Mouse (Mus musculus): Measurements from ENCODE around the gene Mme. TPM values are rescaled to one million over a fixed set of nuclear protein-coding genes. Genes with fewer than 3 reads are reported as not detected.

The Mme gene
- 24.1 and 26.4 TPM in 2 replicates for total RNA-seq (2021)
- long read RNA-seq, partial matches to known transcripts: 1 of 4 reads
- long read RNA-seq, other reads (novel, unspliced or antisense): 2 of 4 reads

DNA sequence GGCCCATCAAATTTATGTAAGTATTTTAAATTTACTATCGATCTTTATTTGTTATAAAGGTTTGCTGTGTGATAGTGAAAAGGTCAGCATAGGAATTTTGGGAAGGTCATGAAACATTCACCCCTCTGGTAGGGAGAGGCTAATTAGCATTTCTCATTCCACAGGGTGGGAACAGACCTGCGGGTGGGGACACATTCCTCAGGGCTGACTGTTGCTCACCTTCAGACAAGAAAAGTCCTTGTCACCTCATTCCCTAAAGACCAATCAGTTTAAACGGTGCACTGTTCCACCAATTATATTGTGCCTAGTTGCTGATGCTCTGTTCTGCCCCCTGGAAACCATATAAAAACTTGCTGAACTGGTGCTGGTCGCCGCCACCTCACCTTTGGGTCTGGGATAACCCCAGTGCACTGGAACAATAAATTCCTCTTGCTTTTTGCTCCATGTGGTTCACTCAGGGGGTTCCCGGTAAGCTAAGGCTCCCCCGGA, at the start of gene Mme:
Gene Mme, plus strand, starts transcription at position 439 of the 489 bp plus-strand sequence.
- no peak for DNase-seq

DNA sequence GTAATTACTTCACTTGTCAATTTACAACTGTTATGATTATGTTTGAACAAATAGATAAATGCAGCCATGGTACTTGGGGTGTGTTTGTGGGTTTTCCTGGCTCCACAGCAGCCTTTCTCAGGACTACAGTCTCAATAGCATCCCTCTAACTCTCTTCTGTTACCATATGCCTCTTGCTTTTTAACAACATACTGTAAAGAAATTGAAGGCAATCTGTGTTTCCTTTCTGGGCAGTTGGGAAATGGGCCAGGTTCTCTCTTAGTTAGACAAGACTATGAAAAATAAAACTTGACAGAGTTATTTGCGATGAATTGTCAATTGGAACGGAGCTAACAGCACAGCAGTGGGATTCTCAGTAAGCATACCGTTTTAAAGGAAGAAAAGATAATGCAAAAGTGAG, 44.8 kb upstream of the Mme start:
- DNase-seq: no peak

- no peak for DNase-seq
These were observed 43.3 kb upstream of the Mme start for GRCm38 (mm10) chr3:63198026-63198425.

DNA sequence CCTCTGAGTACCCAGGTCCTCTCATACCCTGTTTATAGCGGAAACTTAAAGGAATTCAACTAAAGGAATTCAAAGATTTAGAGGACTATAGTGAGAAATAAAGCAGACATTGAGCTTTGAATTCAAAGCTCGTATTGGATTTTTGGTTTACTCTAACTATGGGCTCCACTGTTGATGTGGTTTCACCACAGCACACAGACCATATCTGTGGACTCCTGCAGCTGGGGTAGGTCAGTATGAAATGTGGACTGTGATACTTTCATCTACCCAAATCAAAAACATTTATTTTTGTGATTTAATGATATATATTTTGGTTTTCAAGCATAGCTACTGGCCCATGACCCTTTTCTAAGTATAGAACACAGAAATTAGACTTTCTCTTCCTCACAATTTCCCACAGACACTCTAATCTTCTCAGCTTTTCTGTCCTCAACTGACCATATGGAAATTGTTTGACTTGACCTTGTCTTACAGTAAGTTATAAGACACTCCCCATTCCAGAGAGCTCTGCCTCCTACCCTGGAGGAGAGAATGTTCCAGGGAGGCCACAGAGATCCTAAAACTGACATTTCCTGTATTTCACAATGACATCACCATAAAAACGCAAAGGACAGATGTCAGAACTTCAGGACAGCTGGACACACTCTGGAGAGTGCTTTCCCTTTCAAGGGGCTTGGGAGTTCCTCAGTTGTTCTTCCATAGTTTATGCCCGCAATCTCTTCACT, 19.3 kb upstream of the Mme start:
- DNase-seq: no peak

- no peak for DNase-seq
These were observed 17.7 kb upstream of the Mme start for GRCm38 (mm10) chr3:63223676-63224075.

DNA sequence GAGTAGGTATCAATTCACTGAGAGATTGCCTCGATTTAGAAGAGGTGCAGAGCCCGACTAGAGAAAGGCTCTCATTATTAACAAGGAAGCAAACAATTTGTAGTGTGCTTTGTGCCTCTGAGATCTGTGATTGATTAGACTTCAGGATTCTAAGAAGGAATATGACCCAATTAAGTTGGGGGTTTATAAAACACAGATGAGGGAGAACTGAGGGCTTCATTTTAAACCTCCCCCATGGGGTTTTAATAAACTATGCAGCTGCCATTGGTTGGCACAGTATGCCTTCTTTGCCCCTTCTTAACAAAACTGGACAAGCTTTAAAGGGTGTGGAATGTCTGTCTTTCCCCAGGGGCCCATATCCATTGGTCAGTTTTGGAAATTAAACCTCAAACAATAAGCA, 5.4 kb upstream of the Mme start:
- no peak for DNase-seq

DNA sequence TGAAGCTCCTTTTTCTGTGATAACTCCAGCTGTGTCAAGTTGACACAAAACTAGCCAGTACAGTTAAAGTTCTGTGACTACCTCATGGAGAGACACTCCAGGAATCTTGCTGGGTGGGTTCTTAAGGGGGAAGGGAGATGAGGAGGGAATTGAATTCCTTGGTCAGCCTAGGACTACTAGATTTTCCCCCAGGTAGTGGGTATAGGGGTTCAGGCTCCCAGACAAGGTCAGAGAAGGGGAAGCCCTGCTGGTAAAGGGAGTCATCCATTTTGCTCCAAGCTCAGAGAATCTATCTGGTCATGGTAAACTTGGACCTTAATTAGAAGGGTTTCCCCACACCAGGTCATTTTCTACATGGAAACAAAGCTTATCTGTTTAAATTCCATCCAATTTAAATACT, 2.4 kb downstream of the Mme start:
- no peak for DNase-seq

DNA sequence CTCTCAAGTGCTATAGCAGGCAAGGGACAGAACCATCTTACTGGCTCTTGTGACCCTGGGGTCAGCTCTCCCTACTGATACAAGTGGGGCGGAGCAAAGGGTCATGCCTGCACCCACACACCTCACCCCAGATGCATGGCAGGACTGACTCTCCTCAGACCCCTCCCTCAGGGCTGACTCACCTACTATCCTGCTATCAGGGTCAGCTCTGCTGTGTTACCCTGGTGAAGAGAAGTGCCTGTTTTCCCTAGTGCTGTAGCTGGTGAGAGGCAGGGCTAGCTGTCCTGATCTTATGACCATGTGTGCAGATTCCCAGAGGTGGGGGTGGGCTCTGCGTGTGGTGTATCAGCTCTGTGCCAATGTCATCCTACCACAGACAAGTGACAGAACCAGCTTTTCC, 30.8 kb downstream of the Mme start:
- no peak for DNase-seq

DNA sequence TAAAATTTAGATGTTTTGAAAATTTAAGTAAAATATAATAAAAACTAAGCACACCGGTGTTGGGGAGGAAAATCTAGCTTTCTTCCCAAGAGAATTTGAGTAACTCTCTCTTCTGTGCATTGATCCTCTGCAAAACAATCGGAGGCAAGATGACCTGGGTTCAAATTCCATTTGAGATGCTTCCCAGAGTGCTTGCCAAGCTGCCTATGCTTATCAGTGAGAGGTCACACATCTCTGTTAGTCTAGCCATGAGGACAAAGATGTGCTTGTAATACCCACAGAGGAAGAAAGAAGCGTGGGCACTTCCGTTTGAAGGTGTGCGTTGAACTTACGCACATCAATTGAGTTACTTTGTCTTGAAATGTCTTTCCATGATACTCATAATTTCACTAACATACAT, 53.0 kb downstream of the Mme start:
- DNase-seq: no peak

DNA sequence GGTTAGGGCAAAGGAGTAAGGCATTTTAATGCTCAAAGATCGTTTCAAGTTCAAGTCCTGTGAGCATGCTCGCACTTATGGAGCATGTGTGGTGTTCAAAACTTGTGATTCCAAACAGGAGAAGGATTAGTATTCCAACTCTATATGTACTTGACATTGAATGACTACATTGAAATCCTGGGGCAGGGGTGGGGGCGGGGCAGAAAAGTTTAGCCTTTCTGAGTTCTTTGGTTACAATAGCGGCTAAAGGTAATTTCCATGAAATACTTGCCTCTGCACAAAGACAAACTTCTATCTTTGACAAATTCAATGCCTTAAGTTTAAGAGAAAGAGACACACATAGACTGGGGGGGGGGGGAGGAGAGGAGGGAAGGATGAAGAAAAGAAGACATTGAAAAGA, 53.5 kb downstream of the Mme start:
- DNase-seq: no peak

DNA sequence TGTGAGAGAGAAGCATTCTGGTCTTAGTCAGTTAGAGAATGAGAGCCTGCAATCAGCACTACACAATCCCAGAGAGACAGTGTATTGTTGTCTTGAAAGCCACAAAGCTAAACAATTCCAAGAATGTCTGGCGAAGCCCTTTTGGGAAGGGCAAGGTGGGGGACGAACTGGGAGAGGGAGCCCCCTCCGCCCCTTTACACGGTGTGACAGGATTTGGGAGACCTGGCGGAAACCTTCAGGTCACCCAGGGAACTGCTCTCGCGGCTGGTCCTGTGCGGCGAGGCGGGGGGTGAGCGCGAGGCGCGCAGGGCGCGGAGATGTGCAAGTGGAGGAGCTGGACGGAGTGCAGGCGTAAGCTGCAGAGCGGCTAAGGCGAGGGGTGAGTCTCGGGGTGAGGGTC, 53.9 kb downstream of the Mme start:
- peak; percentile 17 for DNase-seq

GRCm38 (mm10) chr3:63295657-63296231, 54.4 kb downstream of the Mme start:
- DNase-seq: peak; percentile 61

- peak; percentile 3 for DNase-seq
These were observed 55.1 kb downstream of the Mme start for GRCm38 (mm10) chr3:63296411-63296810.

DNA sequence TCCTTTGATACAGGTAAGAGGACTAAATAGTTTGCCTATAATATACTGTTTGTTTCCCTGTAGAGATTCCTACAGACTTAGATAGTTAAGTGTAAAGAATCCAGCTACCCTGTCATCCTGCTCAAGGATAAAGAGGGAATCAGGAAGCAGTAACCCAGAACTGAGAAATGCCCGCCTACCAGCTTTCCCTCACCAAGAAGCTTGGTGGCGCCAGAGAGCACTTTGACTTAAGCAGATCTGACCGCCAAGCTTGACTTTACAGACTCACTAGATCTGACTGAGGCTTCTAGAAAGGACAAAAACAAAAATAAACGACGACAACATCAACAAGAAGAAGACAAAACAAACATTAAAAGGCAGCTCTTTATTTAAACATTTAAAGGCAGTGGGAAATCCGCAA, 56.5 kb downstream of the Mme start:
- DNase-seq: peak; percentile 67

DNA sequence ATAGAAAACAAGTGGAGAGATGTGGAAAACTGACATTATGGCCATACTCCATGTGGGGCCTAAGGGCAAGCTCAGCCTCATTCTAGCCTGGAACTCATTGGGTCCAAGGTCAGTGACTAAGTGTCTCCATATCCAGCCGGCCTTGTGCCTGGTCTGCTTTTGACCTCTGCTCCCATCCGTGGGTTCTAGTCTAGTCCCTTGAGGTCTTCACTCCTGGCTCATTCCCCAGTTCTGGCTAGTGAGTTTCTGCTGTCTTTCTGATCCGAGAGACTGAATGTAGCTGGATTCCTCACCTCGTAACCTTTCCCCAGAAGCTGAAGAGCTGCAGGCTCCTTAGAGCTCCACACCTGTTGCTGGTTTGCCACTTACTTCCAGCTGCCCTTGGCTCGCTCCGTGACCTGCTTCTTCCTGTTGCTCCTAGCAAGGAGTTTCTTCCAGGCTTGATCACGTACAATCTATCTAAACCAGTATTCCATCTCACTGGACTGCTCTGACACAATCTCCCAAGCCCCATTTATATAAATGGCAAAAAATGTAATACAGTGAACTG, 73.9 kb downstream of the Mme start:
- no peak for DNase-seq

DNA sequence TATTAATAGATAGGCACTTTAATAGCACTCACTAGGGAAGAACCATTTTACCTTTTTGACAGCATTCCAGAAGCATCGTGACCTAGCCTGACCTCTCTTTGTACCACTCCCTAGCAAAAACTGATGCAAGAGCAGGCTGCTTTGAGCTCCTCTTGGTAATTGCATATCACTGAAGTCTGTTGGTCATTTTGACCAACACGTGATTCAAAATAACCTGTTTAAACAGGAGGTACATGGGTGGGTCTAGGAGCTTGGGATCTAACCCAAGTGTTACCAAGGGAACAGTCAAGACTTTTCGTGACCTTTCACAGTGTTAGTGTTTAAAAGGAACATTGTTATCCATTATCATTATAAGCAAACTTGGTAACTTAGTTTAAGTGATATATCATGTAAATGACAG, 76.2 kb downstream of the Mme start:
- no peak for DNase-seq

- no peak for DNase-seq
These were observed 84.3 kb downstream of the Mme start for GRCm38 (mm10) chr3:63325615-63326014.

- DNase-seq: no peak
These were observed 98.8 kb downstream of the Mme start for GRCm38 (mm10) chr3:63340110-63340509.

GRCm38 (mm10) chr3:63340546-63340945, 99.2 kb downstream of the Mme start:
- DNase-seq: no peak

- DNase-seq: no peak
These were observed 100.1 kb downstream of the Mme start for GRCm38 (mm10) chr3:63341481-63341880.

DNA sequence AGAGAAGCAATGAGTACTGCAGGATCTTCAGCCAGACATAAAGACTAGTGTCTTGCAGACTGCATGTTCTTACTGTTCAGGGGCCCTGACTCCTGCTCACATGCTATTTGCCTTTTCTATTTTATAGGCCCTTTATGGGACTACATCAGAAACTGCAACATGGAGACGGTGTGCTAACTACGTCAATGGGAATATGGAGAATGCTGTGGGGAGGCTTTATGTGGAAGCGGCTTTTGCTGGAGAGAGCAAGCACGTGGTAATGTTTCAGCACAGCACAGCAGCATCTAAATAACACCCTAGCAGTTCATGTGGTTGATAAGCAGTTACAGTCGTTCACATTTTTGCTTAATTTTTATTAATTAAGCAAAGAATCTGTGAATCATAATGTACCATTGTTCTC, 103.7 kb downstream of the Mme start:
- DNase-seq: no peak

- DNase-seq: no peak
These were observed 107.6 kb downstream of the Mme start for GRCm38 (mm10) chr3:63348893-63349426.

DNA sequence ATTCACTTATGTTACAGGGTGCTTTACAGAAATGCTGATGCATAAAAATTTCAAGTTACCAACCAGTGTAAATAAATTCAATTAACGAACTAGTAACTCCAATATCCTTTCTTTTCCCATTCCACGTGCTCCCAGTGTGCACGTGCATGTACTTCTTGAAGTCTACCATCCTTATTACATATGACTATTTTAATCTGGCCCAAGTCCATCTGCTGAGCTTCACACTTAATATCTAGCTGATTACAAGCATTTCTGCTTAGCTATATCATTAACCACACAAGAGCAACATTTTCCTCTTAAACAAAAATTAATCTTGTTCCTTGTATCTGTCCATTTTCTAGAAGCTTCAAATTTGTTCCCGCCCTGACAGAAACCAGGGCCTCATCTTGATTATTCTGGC, 108.9 kb downstream of the Mme start:
- DNase-seq: no peak
